Mouse (Mus musculus) limb, embryonic 15.5 days (tissue): ENCODE measurements around the gene Zfp410. TPM values are rescaled to one million over a fixed set of nuclear protein-coding genes. Genes with fewer than 3 reads are reported as not detected.

Experiments used
- ATAC-seq: fragments of 200-750 bp; cut with Nextera tagmentation; 2 replicates; pipeline ENCODE4 v1.8.0; 2017; ENCODE audit warnings: low read depth, moderate TSS enrichment; ENCODE audit not compliant: insufficient number of reproducible peaks, low FRiP score, low TSS enrichment
- H3K27ac ChIP-seq: fragments of 300-500 bp; sonication (generic); 2 replicates; pipeline ENCODE4 v1.5.1; 2015; ENCODE audit warnings: moderate library complexity, mild to moderate bottlenecking, inconsistent platforms
- H3K27me3 ChIP-seq: fragments of 300-500 bp; sonication (generic); 2 replicates; pipeline ENCODE4 v1.6.1; 2015; ENCODE audit warnings: inconsistent platforms
- H3K36me3 ChIP-seq: fragments of 300-500 bp; sonication (generic); 2 replicates; pipeline ENCODE4 v1.6.1; 2015; ENCODE audit warnings: inconsistent platforms
- H3K4me1 ChIP-seq: fragments of 300-500 bp; sonication (generic); 2 replicates; pipeline ENCODE4 v1.6.1; 2015; ENCODE audit warnings: inconsistent platforms
- H3K4me2 ChIP-seq: fragments of 300-500 bp; sonication (generic); 2 replicates; pipeline ENCODE4 v1.6.1; 2015; ENCODE audit warnings: mild to moderate bottlenecking, inconsistent platforms
- H3K4me3 ChIP-seq: fragments of 300-500 bp; sonication (generic); 2 replicates; pipeline ENCODE4 v1.5.1; 2015; ENCODE audit warnings: mild to moderate bottlenecking, inconsistent platforms
- H3K9ac ChIP-seq: fragments of 300-500 bp; sonication (generic); 2 replicates; pipeline ENCODE4 v1.6.1; 2015; ENCODE audit warnings: inconsistent platforms
- H3K9me3 ChIP-seq: fragments of 300-500 bp; sonication (generic); 2 replicates; pipeline ENCODE4 v1.6.1; 2016; ENCODE audit warnings: inconsistent platforms
- WGBS: fragments of 180-500 bp; shearing (Covaris S2); methylation state at CpG from one replicate; pipeline ENCODE4 v1.1.7; 2015; 5-methylcytosine and 5-hydroxymethylcytosine counted together
- polyA plus RNA-seq: library from polyadenylated mRNA; unstranded; fragments of >200 nt; fragmentation: Nextera tagmentation; extraction: Ambion mirVana; gene quantifications from 2 replicates; pipeline ENCODE4 v1.2.1, GENCODE M21; 2015

The Zfp410 gene
- 79.8 and 90.6 TPM in 2 replicates for polyA plus RNA-seq

DNA sequence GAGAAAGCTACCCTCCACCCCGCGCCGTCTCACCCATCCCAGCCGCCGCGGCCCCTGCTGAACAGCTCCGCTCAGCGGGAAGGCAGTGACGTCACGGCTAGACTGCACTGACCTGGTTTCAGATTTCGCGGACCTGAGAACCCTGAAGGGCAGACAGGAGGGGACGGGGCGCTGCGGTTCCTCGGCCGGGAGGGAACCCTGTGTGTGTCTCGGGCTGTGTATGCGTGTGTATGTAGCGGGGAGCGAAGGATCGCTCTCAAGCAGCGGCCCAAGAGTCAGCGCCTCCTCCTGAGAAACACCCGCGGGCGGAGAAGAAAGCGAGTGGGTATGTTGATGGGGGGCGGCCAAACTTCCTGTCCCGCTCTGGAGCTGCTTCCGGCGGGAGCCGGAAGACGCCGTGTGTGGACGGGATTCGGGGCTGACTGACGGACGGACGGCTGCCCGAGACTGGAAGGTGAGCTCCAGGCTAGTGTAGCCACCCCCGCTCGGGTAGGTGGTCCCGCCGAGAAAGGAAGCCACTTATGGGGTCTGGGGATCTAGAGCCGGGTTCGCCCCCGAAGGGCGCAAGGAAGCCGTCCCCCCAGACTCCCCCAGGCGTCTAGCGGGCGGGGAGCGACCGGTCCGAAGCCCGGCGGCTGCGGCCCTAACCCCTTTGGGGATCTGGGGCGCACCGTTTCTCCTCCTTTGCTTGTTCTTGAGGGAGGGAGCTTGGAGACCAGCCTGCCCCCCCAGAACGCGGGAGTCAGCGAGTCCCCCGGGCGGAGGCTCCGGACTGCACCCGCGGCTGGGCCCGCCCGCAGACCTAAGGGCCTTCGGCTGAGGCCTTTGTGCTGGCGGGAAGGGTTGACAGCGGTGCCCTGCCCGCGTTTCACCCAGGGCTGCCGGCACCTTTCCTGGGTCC, at the start of gene Zfp410:
TSS of gene Zfp410 (plus strand) at position 132 of the 901 bp plus-strand sequence.
- Histone ChIP-seq H3K4me1 (peaks cover 16% of the 10 kb centered on the region), H3K27me3 (no peaks in the 10 kb centered on the region), H3K9me3 (no peaks in the 10 kb centered on the region), H3K4me2 (peak within 1 kb of the TSS; percentile 65), H3K36me3 (no peaks in the 10 kb centered on the region), H3K4me3 (peak within 1 kb of the TSS; percentile 100), H3K27ac (peak within 1 kb of the TSS; percentile 98), H3K9ac (peak within 1 kb of the TSS; percentile 84)
- WGBS = under 1% methylated on average over 76 of the region's 77 CpGs
- peak; percentile 94 for ATAC-seq

DNA sequence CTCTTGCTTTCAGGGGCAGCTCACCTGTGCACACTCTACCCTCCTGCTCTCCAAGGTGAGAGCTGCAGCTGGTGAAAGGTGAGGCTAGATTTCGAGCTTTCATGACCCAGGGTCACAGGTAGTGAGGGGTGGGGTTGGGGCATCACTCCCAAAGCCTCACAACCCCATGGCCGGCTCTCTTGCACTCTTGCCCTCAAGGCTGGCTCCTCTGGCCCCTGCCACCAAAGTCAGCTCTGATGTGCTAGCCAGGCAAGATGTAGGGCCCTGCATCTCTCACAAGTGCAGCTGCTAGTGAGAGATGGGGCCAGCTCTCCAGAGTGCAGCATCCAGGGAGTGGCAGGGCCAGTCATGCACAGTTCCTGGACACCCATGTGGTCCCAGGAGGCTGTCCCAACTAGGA, 49.4 kb upstream of the Zfp410 start:
- ATAC-seq = no peak
- no peaks in the 10 kb centered on the region for H3K9me3 ChIP-seq
- no peak overlapping the region for H3K4me3 ChIP-seq
- WGBS = 68% methylated on average over 2 of the region's 2 CpGs
- no peak overlapping the region for H3K4me2 ChIP-seq
- H3K36me3 ChIP-seq = no peaks in the 10 kb centered on the region
- no peak overlapping the region for H3K9ac ChIP-seq
- no peaks in the 10 kb centered on the region for H3K4me1 ChIP-seq
- no peaks in the 10 kb centered on the region for H3K27me3 ChIP-seq
- no peak overlapping the region for H3K27ac ChIP-seq

DNA sequence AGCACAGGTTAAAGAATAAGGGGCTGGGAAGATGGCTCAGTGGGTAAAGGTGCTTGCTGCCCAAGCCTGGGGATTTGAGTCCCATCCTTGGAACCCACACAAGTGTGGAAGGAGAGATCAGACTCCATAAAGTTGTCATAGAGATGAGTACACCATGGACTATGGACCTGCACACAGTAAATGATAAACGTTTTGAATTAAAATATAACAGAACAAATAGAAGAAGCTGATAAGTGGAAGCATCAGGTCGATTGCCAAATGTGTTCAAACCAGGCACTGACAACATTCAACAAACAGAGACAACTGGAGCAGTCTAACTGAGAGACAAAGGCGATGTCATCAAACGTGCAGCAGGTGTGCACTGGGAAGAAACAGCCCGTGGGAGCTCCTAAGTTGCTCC, 43.3 kb upstream of the Zfp410 start:
- Histone ChIP-seq H3K36me3 (no peaks in the 10 kb centered on the region), H3K9me3 (no peaks in the 10 kb centered on the region), H3K4me2 (no peak overlapping the region), H3K9ac (no peak overlapping the region), H3K27ac (no peak overlapping the region), H3K27me3 (no peaks in the 10 kb centered on the region), H3K4me3 (no peak overlapping the region), H3K4me1 (no peaks in the 10 kb centered on the region)
- no peak for ATAC-seq
- 78% methylated on average over 5 of the region's 5 CpGs for WGBS

DNA sequence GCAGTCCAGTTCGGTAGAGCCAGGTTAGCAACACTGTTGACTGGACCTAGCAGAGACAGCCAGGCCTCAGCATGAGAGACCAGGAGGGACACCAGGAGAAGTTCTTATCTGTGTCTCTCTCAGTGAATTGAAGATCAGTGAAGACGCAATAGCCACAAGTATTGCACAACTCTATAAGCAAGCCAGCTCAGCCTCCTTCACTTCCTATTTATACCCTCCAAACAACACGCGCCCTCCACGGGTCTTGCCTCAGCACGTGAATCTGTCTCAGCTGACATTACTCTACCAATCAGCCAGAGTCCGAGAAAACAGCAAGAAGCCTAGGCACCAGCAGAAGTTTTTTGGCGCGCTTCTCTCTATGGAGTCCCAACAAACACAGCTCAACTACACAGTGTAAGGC, 41.4 kb upstream of the Zfp410 start:
- H3K4me2 ChIP-seq = no peak overlapping the region
- no peak overlapping the region for H3K4me3 ChIP-seq
- H3K9me3 ChIP-seq = no peaks in the 10 kb centered on the region
- no peaks in the 10 kb centered on the region for H3K4me1 ChIP-seq
- WGBS = 87% methylated on average over 9 of the region's 9 CpGs
- H3K27me3 ChIP-seq = no peaks in the 10 kb centered on the region
- no peak overlapping the region for H3K9ac ChIP-seq
- no peak for ATAC-seq
- no peak overlapping the region for H3K27ac ChIP-seq
- no peaks in the 10 kb centered on the region for H3K36me3 ChIP-seq

DNA sequence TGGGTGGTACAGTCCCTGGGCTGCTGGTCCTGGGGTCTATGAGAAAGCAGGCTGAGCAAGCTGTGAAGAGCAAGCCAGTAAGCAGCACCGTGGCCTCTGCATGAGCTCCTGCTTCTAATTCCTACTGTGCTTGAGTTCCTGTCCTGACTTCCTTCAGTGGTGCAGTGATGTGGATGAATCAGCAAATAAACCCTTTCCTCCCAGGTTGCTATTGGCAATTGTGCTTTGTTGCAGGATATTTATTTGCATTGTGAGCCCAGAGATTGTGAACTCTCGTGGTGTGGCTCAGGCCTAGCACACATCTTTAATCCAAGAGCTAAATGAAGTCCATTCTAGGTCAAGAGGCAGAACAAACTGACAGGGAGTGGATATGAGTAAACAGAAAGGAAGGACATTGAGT, 40.4 kb upstream of the Zfp410 start:
- Histone ChIP-seq H3K9ac (no peak overlapping the region), H3K27ac (no peak overlapping the region), H3K4me1 (no peaks in the 10 kb centered on the region), H3K36me3 (no peaks in the 10 kb centered on the region), H3K27me3 (no peaks in the 10 kb centered on the region), H3K9me3 (no peaks in the 10 kb centered on the region), H3K4me3 (no peak overlapping the region), H3K4me2 (no peak overlapping the region)
- ATAC-seq = no peak
- WGBS = 81% methylated on average over 2 of the region's 2 CpGs

DNA sequence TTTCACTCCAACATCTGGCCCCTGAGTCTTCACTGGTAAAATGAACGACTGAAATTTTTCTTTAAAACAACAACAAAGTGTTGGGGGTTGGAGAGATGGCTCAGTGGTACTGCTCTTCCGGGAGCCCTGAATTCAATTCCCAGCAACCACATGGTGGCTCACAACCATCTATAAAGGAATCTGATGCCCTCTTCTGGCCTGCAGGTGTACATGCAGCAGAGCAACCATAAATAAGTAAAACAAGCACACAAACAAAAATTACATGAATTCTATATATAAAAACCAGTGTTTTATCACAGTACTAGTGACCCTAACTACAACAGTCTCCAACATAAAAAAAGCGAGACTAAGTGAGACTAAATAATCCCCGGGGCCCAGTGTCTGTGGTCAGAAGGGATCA, 39.9 kb upstream of the Zfp410 start:
- no peak for ATAC-seq
- 81% methylated on average over 4 of the region's 4 CpGs for WGBS
- H3K27ac ChIP-seq = no peak overlapping the region
- no peaks in the 10 kb centered on the region for H3K4me1 ChIP-seq
- no peaks in the 10 kb centered on the region for H3K27me3 ChIP-seq
- H3K9ac ChIP-seq = no peak overlapping the region
- no peak overlapping the region for H3K4me2 ChIP-seq
- no peak overlapping the region for H3K4me3 ChIP-seq
- no peaks in the 10 kb centered on the region for H3K36me3 ChIP-seq
- no peaks in the 10 kb centered on the region for H3K9me3 ChIP-seq

DNA sequence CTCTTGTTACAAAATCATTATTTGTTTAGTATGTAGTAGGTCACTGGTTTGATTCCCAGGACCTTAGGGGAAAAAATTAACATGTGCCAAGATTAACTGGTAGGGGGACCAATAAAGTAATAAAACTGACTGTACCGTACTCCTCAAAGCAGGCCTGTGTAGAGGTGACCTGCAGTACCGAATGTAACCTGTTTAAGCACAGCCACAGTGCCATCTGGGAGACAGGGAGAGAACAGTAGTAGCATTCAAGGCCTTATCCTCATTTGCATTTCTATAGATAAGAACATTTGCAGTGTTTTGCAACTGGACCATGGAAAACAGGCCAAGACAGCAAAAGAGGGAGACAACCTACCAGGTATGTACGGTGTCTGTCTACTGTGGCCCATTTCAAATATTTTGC, 38.8 kb upstream of the Zfp410 start:
- H3K4me2 ChIP-seq = no peak overlapping the region
- H3K9ac ChIP-seq = no peak overlapping the region
- no peaks in the 10 kb centered on the region for H3K36me3 ChIP-seq
- H3K4me3 ChIP-seq = no peak overlapping the region
- H3K9me3 ChIP-seq = no peaks in the 10 kb centered on the region
- no peak for ATAC-seq
- H3K4me1 ChIP-seq = no peaks in the 10 kb centered on the region
- H3K27ac ChIP-seq = no peak overlapping the region
- 71% methylated on average over 3 of the region's 3 CpGs for WGBS
- H3K27me3 ChIP-seq = no peaks in the 10 kb centered on the region

DNA sequence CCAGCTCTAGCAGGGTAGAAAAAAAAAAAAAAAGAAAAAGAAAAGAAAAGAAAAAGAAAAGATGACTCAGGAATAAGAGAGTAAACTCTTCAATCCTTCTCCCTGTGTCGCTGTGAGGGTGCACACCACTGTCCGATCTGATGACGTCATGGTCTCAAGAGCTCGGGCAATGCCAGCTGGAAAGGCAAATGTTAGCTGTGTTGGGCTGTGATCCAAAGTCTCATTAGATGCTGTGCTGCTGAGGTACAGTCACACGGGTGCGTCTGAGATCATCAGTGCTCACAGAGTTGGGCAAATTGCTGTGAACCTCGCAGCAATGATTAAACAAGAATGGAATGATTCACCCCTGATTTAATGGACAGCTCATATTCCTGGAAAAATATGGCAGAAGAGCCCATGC, 37.8 kb upstream of the Zfp410 start:
- no peak for ATAC-seq
- WGBS = 70% methylated on average over 7 of the region's 7 CpGs
- Histone ChIP-seq H3K4me2 (no peak overlapping the region), H3K9me3 (no peaks in the 10 kb centered on the region), H3K36me3 (no peaks in the 10 kb centered on the region), H3K27me3 (no peaks in the 10 kb centered on the region), H3K4me3 (no peak overlapping the region), H3K9ac (no peak overlapping the region), H3K4me1 (no peaks in the 10 kb centered on the region), H3K27ac (no peak overlapping the region)

DNA sequence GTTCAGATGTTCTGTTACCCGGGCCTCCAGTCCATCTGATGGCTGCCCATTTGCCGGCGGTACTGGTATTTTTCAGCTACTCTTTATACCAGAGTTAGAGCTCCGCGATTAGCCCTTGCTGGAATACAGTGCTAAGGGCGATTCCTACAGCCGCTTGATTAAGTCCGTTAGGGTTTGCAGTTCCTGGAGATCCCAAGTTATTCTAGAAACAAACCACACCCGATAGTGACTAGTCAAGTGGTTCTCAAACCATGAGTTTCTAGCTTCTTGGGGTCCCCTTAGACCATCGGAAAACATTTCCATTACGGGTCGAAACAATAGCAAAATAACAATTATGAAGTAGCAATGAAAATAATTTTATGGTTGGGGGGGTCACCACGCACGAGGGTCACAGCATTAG, 32.3 kb upstream of the Zfp410 start:
- Histone ChIP-seq H3K36me3 (no peaks in the 10 kb centered on the region), H3K4me3 (peak overlapping the region; percentile 57; the same call in 1 of the 2 replicates), H3K4me2 (peak overlapping the region; percentile 71), H3K27ac (no peak overlapping the region), H3K9me3 (no peaks in the 10 kb centered on the region), H3K4me1 (peaks cover 13% of the 10 kb centered on the region), H3K9ac (no peak overlapping the region), H3K27me3 (no peaks in the 10 kb centered on the region)
- 78% methylated on average over 14 of the region's 14 CpGs for WGBS
- no peak for ATAC-seq

DNA sequence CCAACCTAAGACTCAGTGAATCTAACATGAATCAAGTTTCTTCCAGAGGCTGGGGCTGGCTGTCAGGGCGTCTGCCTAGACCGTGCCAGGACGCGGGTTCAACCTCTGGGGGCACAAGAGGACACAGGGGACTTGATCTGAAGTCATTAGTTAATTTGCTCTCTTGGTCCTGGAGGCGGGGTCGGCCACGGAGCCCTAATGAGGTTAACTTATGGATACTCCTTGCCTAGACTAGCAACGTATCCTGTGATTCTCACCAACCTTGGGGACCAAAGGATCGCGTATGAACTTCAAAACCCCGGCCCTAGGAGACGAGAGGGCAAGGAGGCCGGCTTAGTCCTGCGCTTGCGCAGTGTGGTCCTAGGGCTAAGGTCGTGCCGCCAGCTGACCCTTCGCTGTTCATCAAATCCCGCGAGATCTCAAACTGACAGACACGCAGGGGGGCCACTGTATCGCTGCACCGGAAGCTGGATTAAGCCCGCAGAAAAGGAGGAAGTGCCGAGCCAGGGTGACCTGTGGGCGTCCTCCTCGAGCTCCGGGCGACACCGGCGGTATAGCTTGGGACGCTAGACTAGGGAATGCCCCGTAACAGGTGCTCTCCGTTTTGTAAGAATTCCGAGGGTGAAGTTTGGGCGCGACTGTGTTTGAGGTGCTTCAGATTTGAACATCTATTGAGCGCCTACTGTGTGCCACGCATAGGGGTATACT, 31.6 kb upstream of the Zfp410 start, which contains the start of gene Ptgr2:
TSS of gene Ptgr2 (plus strand) at position 348 of the 708 bp plus-strand sequence.
- H3K4me2 ChIP-seq = peak within 1 kb of the TSS; percentile 71
- ATAC-seq = peak; percentile 65; the same call in 1 of the 2 replicates
- no peaks in the 10 kb centered on the region for H3K27me3 ChIP-seq
- peak within 1 kb of the TSS; percentile 27 for H3K27ac ChIP-seq
- under 1% methylated on average over 39 of the region's 39 CpGs for WGBS
- peak within 1 kb of the TSS; percentile 57 for H3K4me3 ChIP-seq
- H3K36me3 ChIP-seq = no peaks in the 10 kb centered on the region
- no peaks in the 10 kb centered on the region for H3K9me3 ChIP-seq
- H3K9ac ChIP-seq = peak within 1 kb of the TSS; percentile 41
- H3K4me1 ChIP-seq = peaks cover 13% of the 10 kb centered on the region

DNA sequence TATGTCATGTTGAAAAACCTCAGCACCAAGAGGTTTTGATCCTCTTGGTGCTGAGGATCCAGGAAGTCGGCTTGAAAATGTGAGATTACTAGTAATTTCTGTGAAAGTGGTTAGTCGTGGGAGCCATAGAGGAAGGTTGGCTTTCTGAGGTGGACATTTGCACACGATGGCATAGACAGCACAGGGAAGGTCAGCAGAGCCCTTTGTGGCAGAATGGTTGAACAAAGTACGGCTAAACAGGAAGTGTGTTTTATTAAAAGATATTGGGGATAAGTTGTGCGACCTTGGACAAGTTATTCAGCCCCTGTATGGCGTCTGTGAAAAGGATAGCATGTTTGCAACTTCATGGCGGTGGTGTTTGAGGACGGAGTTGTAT, 31.1 kb upstream of the Zfp410 start:
- no peak for ATAC-seq
- H3K4me3 ChIP-seq = peak overlapping the region; percentile 57
- peaks cover 13% of the 10 kb centered on the region for H3K4me1 ChIP-seq
- peak overlapping the region; percentile 71 for H3K4me2 ChIP-seq
- WGBS = 31% methylated on average over 8 of the region's 8 CpGs
- H3K27ac ChIP-seq = peak overlapping the region; percentile 27; the same call in 1 of the 2 replicates
- no peaks in the 10 kb centered on the region for H3K27me3 ChIP-seq
- H3K9me3 ChIP-seq = no peaks in the 10 kb centered on the region
- no peaks in the 10 kb centered on the region for H3K36me3 ChIP-seq
- H3K9ac ChIP-seq = peak overlapping the region; percentile 41

DNA sequence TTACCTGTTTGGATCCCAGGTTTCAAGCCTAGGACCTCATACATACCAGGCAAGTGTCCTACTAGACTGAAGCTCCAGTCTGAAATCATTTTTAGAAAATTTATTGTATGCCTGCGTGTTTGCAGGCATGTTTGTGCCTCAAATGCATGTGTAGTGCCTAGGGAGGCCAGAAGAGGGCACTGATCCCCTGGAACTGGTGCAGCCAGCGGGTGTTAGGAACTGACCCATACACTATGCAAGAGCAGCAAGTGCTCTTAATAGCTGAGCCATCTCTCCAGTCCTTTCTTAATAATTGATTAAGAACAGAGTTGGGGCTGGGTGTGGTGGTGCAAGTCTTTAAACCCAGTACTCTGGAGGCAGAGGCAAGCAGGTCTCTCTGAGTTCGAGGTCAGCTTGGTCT, 28.2 kb upstream of the Zfp410 start:
- no peaks in the 10 kb centered on the region for H3K27me3 ChIP-seq
- H3K4me3 ChIP-seq = no peak overlapping the region
- H3K4me1 ChIP-seq = peaks cover 13% of the 10 kb centered on the region
- peaks cover under 1% of the 10 kb centered on the region for H3K36me3 ChIP-seq
- no peak overlapping the region for H3K4me2 ChIP-seq
- H3K9me3 ChIP-seq = no peaks in the 10 kb centered on the region
- ATAC-seq = no peak
- 59% methylated on average over 3 of the region's 3 CpGs for WGBS
- no peak overlapping the region for H3K9ac ChIP-seq
- no peak overlapping the region for H3K27ac ChIP-seq
